Mouse (Mus musculus) heart, embryonic 12.5 days (tissue): ENCODE data around the gene Ier2. TPM values are rescaled to one million over a fixed set of nuclear protein-coding genes. Genes with fewer than 3 reads are reported as not detected.
A peak's percentile ranks its signal among the peaks of the same experiment; 100 is the strongest.

Experiments used
- ATAC-seq: fragments of 200-750 bp; cut with Nextera tagmentation; 2 replicates; pipeline ENCODE4 v1.8.0; 2017; ENCODE audit warnings: moderate TSS enrichment, moderate library complexity; ENCODE audit not compliant: insufficient number of reproducible peaks, low FRiP score
- H3K27ac ChIP-seq: fragments of 300-500 bp; sonication (generic); 2 replicates; pipeline ENCODE4 v1.5.1; 2016; ENCODE audit warnings: mild to moderate bottlenecking, moderate library complexity; ENCODE audit not compliant: poor library complexity, severe bottlenecking
- H3K27me3 ChIP-seq: fragments of 300-500 bp; sonication (generic); replicated peaks from 2 replicates; pipeline ENCODE4 v1.6.1; 2016; ENCODE audit warnings: mild to moderate bottlenecking, moderate library complexity
- H3K36me3 ChIP-seq: fragments of 300-500 bp; sonication (generic); 2 replicates; pipeline ENCODE4 v1.6.1; 2016; ENCODE audit warnings: mild to moderate bottlenecking, moderate library complexity
- H3K4me1 ChIP-seq: fragments of 300-500 bp; sonication (generic); replicated peaks from 2 replicates; pipeline ENCODE4 v1.6.1; 2016; ENCODE audit warnings: mild to moderate bottlenecking
- H3K4me2 ChIP-seq: fragments of 300-500 bp; sonication (generic); 2 replicates; pipeline ENCODE4 v1.6.1; 2016; ENCODE audit warnings: mild to moderate bottlenecking, moderate library complexity
- H3K4me3 ChIP-seq: fragments of 300-500 bp; sonication (generic); 2 replicates; pipeline ENCODE4 v1.5.1; 2016; ENCODE audit warnings: mild to moderate bottlenecking
- H3K9ac ChIP-seq: fragments of 300-500 bp; sonication (generic); 2 replicates; pipeline ENCODE4 v1.6.1; 2016; ENCODE audit warnings: mild to moderate bottlenecking, moderate library complexity
- H3K9me3 ChIP-seq: fragments of 300-500 bp; sonication (generic); replicated peaks from 2 replicates; pipeline ENCODE4 v1.6.1; 2016; ENCODE audit warnings: mild to moderate bottlenecking, moderate library complexity
- WGBS: fragments of 180-500 bp; shearing (Covaris S2); methylation state at CpG from one replicate; pipeline ENCODE4 v1.1.7; 2016; 5-methylcytosine and 5-hydroxymethylcytosine counted together
- polyA plus RNA-seq: library from polyadenylated mRNA; unstranded; fragments of >200 nt; fragmentation: Nextera tagmentation; extraction: Ambion mirVana; gene quantifications from 2 replicates; pipeline ENCODE4 v1.2.1, GENCODE M21; 2016

The Ier2 gene
- polyA plus RNA-seq, 1 experiment from 2014 or later = 63.4 TPM

DNA sequence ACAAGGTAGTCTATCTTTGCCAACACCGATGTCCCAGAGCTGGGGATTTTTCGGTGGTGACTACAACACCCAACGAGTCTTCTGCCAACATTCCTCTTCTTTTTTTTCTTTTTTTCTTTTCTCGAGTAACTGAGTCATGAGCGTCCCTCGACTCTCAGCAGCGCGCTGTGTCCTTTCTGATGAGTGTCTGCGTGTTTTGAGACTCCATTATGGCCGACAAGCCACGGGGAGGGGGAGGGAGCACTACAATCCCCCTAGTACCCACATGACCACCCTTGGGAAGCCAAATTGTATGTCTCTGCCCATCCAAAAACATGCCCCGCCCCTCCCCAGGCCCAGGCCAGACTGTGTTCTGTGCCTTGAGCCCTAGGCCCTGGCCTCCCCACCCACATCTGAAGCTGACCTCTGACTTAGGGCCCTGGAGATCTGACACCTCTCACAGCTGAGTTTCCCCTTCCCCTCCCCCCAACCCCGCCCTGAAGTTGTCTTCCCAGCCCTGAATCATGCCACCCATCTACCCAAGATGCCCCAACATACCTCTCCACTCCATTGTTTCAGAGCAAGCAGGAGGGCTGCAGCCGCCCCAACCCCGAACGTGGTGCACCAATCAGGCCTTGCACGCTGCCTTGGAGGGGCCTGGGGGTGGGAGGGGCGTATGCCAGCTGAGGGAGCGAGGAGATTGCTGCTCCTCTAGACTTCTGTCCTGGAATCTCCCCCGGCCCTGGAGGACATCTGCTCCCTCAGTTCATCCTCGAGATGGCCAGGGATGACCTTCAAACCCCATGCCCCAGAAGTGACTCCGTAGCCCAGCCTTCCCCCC, 46.8 kb downstream of the Ier2 start:
- Histone ChIP-seq H3K36me3 (no peaks in the 10 kb centered on the region), H3K9ac (no peak overlapping the region), H3K9me3 (no peaks in the 10 kb centered on the region), H3K27ac (no peak overlapping the region), H3K4me1 (peaks cover 7% of the 10 kb centered on the region), H3K4me3 (no peak overlapping the region), H3K4me2 (no peak overlapping the region), H3K27me3 (peaks cover 54% of the 10 kb centered on the region)
- 37% methylated on average over 22 of the region's 22 CpGs for WGBS
- ATAC-seq = peak; percentile 47; the same call in 1 of the 2 replicates

DNA sequence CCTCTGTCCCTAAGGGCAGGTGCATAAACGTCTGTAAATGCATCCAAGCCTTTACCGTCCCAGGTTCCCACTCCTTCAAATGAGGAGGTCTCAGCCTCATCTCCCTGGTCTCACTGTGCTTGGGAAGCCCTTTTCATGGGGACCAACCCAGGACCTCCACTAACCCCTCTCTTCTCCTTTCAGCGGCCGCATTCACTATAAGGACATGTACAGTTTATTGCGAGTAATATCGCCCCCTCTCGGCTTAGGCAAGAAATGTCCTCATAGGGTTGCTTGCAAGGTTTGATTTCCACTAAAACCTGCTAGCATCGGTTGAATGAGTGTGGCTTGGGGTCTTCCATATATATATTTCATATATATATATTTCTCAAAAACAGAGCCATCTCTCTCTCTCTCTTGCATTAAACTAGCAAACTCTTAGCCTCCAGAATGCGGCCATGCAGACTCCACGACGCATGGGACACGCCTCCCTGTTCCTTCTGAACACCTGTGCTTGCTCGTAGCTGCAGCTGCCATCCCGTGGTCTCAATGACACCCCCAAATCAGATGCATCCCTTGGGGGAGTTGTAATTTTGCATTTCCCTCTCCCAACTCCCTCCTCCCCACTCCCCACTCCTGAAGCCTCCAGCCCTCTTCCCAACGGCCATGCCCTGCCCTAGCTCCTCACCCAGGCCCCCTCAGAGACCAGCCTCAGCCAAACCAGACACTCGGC, 48.0 kb downstream of the Ier2 start:
- Histone ChIP-seq H3K9me3 (no peaks in the 10 kb centered on the region), H3K36me3 (no peaks in the 10 kb centered on the region), H3K4me1 (peaks cover 7% of the 10 kb centered on the region), H3K4me2 (no peak overlapping the region), H3K27me3 (peaks cover 54% of the 10 kb centered on the region), H3K9ac (no peak overlapping the region), H3K4me3 (no peak overlapping the region), H3K27ac (no peak overlapping the region)
- ATAC-seq = no peak
- WGBS = 31% methylated on average over 16 of the region's 16 CpGs

Other genes with a start within 250 kb of the Ier2 start
- 46.2 and 49.5 TPM in 2 replicates for gene Trmt1, start 23.5 kb upstream of the Ier2 start, polyA plus RNA-seq
- gene Nacc1, start 25.0 kb upstream of the Ier2 start, polyA plus RNA-seq = 20.9 and 21.3 TPM in 2 replicates
- 18.1 and 19.7 TPM in 2 replicates for gene Lyl1, start 38.6 kb upstream of the Ier2 start, polyA plus RNA-seq
- 5.4 and 6.9 TPM in 2 replicates for gene G430095P16Rik, start 60.2 kb upstream of the Ier2 start, polyA plus RNA-seq
- gene Nfix, start 137.5 kb upstream of the Ier2 start, polyA plus RNA-seq = 9.2 and 10.9 TPM in 2 replicates
- 4.6 and 6.2 TPM in 2 replicates for gene Dand5, start 160.0 kb upstream of the Ier2 start, polyA plus RNA-seq
- 50.9 and 52.1 TPM in 2 replicates for gene Gadd45gip1, start 168.7 kb upstream of the Ier2 start, polyA plus RNA-seq
- 129 and 131 TPM in 2 replicates for gene Rad23a, start 177.8 kb upstream of the Ier2 start, polyA plus RNA-seq
- gene Calr, start 184.1 kb upstream of the Ier2 start, polyA plus RNA-seq = 747 and 767 TPM in 2 replicates
- 53.6 and 59.2 TPM in 2 replicates for gene Farsa, start 194.1 kb upstream of the Ier2 start, polyA plus RNA-seq
- gene Syce2, start 209.3 kb upstream of the Ier2 start, polyA plus RNA-seq = 36.5 and 36.9 TPM in 2 replicates
- gene Gcdh, start 231.1 kb upstream of the Ier2 start, polyA plus RNA-seq = 35.5 and 36.2 TPM in 2 replicates
- 12.1 and 17.9 TPM in 2 replicates for gene Klf1, start 239.1 kb upstream of the Ier2 start, polyA plus RNA-seq
- 4.2 and 4.3 TPM in 2 replicates for gene Dnase2a, start 245.7 kb upstream of the Ier2 start, polyA plus RNA-seq